Mouse (Mus musculus) MEL (cell line): Measurements from ENCODE around the gene Gm45716. TPM values are rescaled to one million over a fixed set of nuclear protein-coding genes. Genes with fewer than 3 reads are reported as not detected.

Experiments used
- DNase-seq: peaks from one replicate; pipeline ENCODE4 v3.0.0; 2011; ENCODE audit warnings: low read depth, low spot score
- H3K27ac ChIP-seq: 2 replicates; pipeline ENCODE4 v1.5.1; 2012; ENCODE audit warnings: low read depth, mild to moderate bottlenecking, control low read depth, low read length, moderate library complexity; ENCODE audit not compliant: control insufficient read depth
- H3K27me3 ChIP-seq, 2 experiments: fragments of 150-350 bp in 1 of 2; sonication (generic) in 1 of 2; 2 replicates each; pipeline ENCODE4 v1.6.1; 2012; ENCODE audit warnings: low read length in 2 of 2, mild to moderate bottlenecking in 2 of 2, improper control_type of control experiment in 1 of 2, moderate library complexity in 1 of 2; ENCODE audit not compliant: insufficient read depth in 2 of 2, control insufficient read depth in 1 of 2
- H3K36me3 ChIP-seq, 2 experiments: 2 replicates each; pipeline ENCODE4 v1.6.1; 2012 to 2014; ENCODE audit warnings: low read length in 2 of 2, improper control_type of control experiment in 1 of 2, inconsistent platforms in 1 of 2, mild to moderate bottlenecking in 1 of 2; ENCODE audit not compliant: insufficient read depth in 2 of 2, control insufficient read depth in 1 of 2
- H3K4me1 ChIP-seq, 2 experiments: fragments of 150-350 bp in 1 of 2; sonication (generic) in 1 of 2; 2 replicates each; pipeline ENCODE4 v1.6.1; 2012; ENCODE audit warnings: low read length in 2 of 2, improper control_type of control experiment in 1 of 2, mild to moderate bottlenecking in 1 of 2; ENCODE audit not compliant: insufficient read depth in 2 of 2, control insufficient read depth in 1 of 2
- H3K4me3 ChIP-seq, 2 experiments: fragments of 150-350 bp in 1 of 2; sonication (generic) in 1 of 2; 2 replicates each; pipeline ENCODE4 v1.5.1; 2012; ENCODE audit warnings: low read depth in 2 of 2, low read length in 2 of 2, mild to moderate bottlenecking in 2 of 2, moderate library complexity in 2 of 2, control low read depth in 1 of 2, improper control_type of control experiment in 1 of 2; ENCODE audit not compliant: control insufficient read depth in 1 of 2, insufficient read depth in 1 of 2
- H3K79me2 ChIP-seq: 2 replicates; pipeline ENCODE4 v1.6.1; 2012; ENCODE audit warnings: mild to moderate bottlenecking, low read length, moderate library complexity; ENCODE audit not compliant: control insufficient read depth, poor library complexity, insufficient read depth
- H3K9ac ChIP-seq: 2 replicates; pipeline ENCODE4 v1.6.1; 2012; ENCODE audit warnings: low read depth, mild to moderate bottlenecking, control low read depth, low read length, moderate library complexity; ENCODE audit not compliant: control insufficient read depth, poor library complexity, severe bottlenecking
- H3K9me3 ChIP-seq: fragments of 150-350 bp; sonication (generic); replicated peaks from 2 replicates; pipeline ENCODE4 v1.6.1; 2012; ENCODE audit warnings: mild to moderate bottlenecking, low read length, improper control_type of control experiment, moderate library complexity; ENCODE audit not compliant: insufficient read depth
- BHLHE40 ChIP-seq: IDR thresholded peaks from 2 replicates; pipeline ENCODE4 v1.6.1; 2012; ENCODE audit warnings: low read depth, mild to moderate bottlenecking, inconsistent platforms, low read length, improper control_type of control experiment, borderline replicate concordance
- CHD2 ChIP-seq: IDR thresholded peaks from 2 replicates; pipeline ENCODE4 v1.6.1; 2011; ENCODE audit warnings: low read length, improper control_type of control experiment
- E2F4 ChIP-seq: IDR thresholded peaks from 2 replicates; pipeline ENCODE4 v1.6.1; 2011; ENCODE audit warnings: low read depth, low read length, improper control_type of control experiment, borderline replicate concordance
- ELF1 ChIP-seq: IDR thresholded peaks from 2 replicates; pipeline ENCODE4 v1.6.1; 2014; ENCODE audit warnings: low read depth, mild to moderate bottlenecking, inconsistent platforms, low read length, improper control_type of control experiment, moderate library complexity
- EP300 ChIP-seq, 2 experiments: IDR thresholded peaks; 2 replicates each; pipeline ENCODE4 v1.6.1; 2011; ENCODE audit warnings: improper control_type of control experiment in 2 of 2, low read length in 2 of 2, low read depth in 1 of 2, mild to moderate bottlenecking in 1 of 2
- ETS1 ChIP-seq: IDR thresholded peaks from 2 replicates; pipeline ENCODE4 v1.6.1; 2012; ENCODE audit warnings: low read depth, mild to moderate bottlenecking, inconsistent platforms, low read length, improper control_type of control experiment, moderate library complexity
- GABPA ChIP-seq: IDR thresholded peaks from 2 replicates; pipeline ENCODE4 v1.6.1; 2012; ENCODE audit warnings: low read depth, mild to moderate bottlenecking, inconsistent platforms, low read length, improper control_type of control experiment, moderate library complexity
- GATA1 ChIP-seq: IDR thresholded peaks from 2 replicates; pipeline ENCODE4 v1.6.1; 2011; ENCODE audit warnings: low read depth, low read length, improper control_type of control experiment
- HCFC1 ChIP-seq: IDR thresholded peaks from 2 replicates; pipeline ENCODE4 v1.6.1; 2012; ENCODE audit warnings: low read depth, mild to moderate bottlenecking, inconsistent platforms, low read length, improper control_type of control experiment, moderate library complexity
- KAT2A ChIP-seq: conservative IDR thresholded peaks from 2 replicates; pipeline ENCODE4 v1.6.1; 2012; ENCODE audit warnings: low read depth, low read length, improper control_type of control experiment, inconsistent platforms
- MAFK ChIP-seq: IDR thresholded peaks from 2 replicates; pipeline ENCODE4 v1.6.1; 2011; ENCODE audit warnings: low read depth, mild to moderate bottlenecking, low read length, improper control_type of control experiment, borderline replicate concordance
- MAZ ChIP-seq: IDR thresholded peaks from 2 replicates; pipeline ENCODE4 v1.6.1; 2012; ENCODE audit warnings: low read depth, mild to moderate bottlenecking, inconsistent platforms, low read length, improper control_type of control experiment
- MEF2A ChIP-seq: IDR thresholded peaks from 2 replicates; pipeline ENCODE4 v1.6.1; 2014; ENCODE audit warnings: low read depth, mild to moderate bottlenecking, inconsistent platforms, low read length, improper control_type of control experiment; ENCODE audit not compliant: poor library complexity, insufficient replicate concordance, severe bottlenecking; ENCODE audit errors: extremely low read depth
- MYB ChIP-seq: IDR thresholded peaks from 2 replicates; pipeline ENCODE4 v1.6.1; 2011; ENCODE audit warnings: mild to moderate bottlenecking, low read depth, low read length, improper control_type of control experiment
- NRF1 ChIP-seq: IDR thresholded peaks from 2 replicates; pipeline ENCODE4 v1.6.1; 2014; ENCODE audit warnings: low read depth, mild to moderate bottlenecking, inconsistent platforms, low read length, improper control_type of control experiment, moderate library complexity; ENCODE audit not compliant: poor library complexity, insufficient read depth, severe bottlenecking
- RCOR1 ChIP-seq: IDR thresholded peaks from 2 replicates; pipeline ENCODE4 v1.6.1; 2012; ENCODE audit warnings: low read depth, mild to moderate bottlenecking, inconsistent platforms, low read length, improper control_type of control experiment
- SIN3A ChIP-seq: IDR thresholded peaks from 2 replicates; pipeline ENCODE4 v1.6.1; 2012; ENCODE audit warnings: low read length, improper control_type of control experiment, inconsistent platforms
- SMC3 ChIP-seq: IDR thresholded peaks from 2 replicates; pipeline ENCODE4 v1.6.1; 2011; ENCODE audit warnings: low read depth, low read length, improper control_type of control experiment
- TBP ChIP-seq: IDR thresholded peaks from 2 replicates; pipeline ENCODE4 v1.8.0; 2011; ENCODE audit warnings: low read depth, low read length, improper control_type of control experiment
- TCF12 ChIP-seq: IDR thresholded peaks from 2 replicates; pipeline ENCODE4 v1.6.1; 2014; ENCODE audit warnings: low read depth, mild to moderate bottlenecking, inconsistent platforms, low read length, improper control_type of control experiment, moderate library complexity
- USF2 ChIP-seq, 2 experiments: IDR thresholded peaks; 2 replicates each; pipeline ENCODE4 v1.6.1; 2011 to 2012; ENCODE audit warnings: improper control_type of control experiment in 2 of 2, low read length in 2 of 2, borderline replicate concordance in 1 of 2, inconsistent platforms in 1 of 2, low read depth in 1 of 2, mild to moderate bottlenecking in 1 of 2; ENCODE audit not compliant: insufficient read depth in 1 of 2
- ZKSCAN1 ChIP-seq: IDR thresholded peaks from 2 replicates; pipeline ENCODE4 v1.6.1; 2012; ENCODE audit warnings: low read depth, mild to moderate bottlenecking, inconsistent platforms, low read length, improper control_type of control experiment, moderate library complexity
- polyA plus RNA-seq, 2 experiments: library from polyadenylated mRNA; stranded (reverse) in 1 of 2; unstranded in 1 of 2; fragments of >175 nt in 1 of 2; fragments of >200 nt in 1 of 2; gene quantifications; 2 replicates each; pipeline versions ENCODE4 v1.2.1 to v1.2.4; 2012; ENCODE audit warnings: low replicate concordance in 2 of 2, low read depth in 1 of 2; ENCODE audit not compliant: insufficient read length in 2 of 2, insufficient read depth in 1 of 2, missing spikeins in 1 of 2
- total RNA-seq: library from RNA; depleted of rRNA; stranded (reverse); fragments of 300-350 nt; gene quantifications from 2 replicates; pipeline ENCODE4 v1.2.3, GENCODE M21; 2012

Gm45716 gene
- total and polyA plus RNA-seq, 3 experiments = 2.9 to 4.1 TPM; not detected in 1

DNA sequence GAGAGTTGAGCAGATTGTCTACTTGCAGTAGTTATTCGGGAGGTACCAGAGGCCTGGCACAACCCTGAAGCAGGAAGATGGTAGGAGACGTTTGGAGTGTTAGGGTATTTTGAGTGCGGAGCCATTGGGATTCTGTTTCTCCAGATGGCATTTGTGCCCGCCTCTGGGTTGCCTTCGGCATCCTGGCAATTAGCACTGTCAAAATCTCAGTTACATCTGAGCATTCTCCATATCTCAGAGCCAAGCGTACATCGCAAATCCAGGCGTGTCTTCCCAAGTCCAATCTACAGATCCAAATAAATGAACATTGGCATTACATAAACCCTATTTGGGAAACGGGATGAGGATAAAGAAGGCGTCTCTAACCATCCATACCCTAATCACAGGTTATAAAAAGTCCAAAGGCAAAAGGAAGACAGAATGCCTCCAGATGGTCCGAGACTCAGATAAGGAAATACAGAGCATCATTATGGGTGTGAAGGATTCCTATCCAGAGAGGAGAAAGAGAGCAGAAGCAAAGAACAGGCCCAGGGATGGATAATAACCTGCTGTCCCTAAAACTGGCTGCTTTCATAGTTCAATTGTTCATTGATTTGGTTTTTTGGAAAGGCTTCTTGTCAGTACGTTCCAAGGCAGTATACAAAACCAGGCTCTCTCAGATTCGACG lies 11.7 kb upstream of the Gm45716 start:
- no peak for DNase-seq
- H3K9ac ChIP-seq = no peak overlapping the region
- H3K79me2 ChIP-seq = no peaks in the 10 kb centered on the region
- H3K4me1 ChIP-seq = no peaks in the 10 kb centered on the region
- no peaks in the 10 kb centered on the region for H3K36me3 ChIP-seq
- H3K27me3 ChIP-seq = peaks cover 10 to 12% of the 10 kb centered on the region in 2 experiments
- no peaks in the 10 kb centered on the region for H3K9me3 ChIP-seq
- no peak overlapping the region for H3K4me3 ChIP-seq
- no peak for TF ChIP-seq MYB
- no peak for TF ChIP-seq GATA1
- TF ChIP-seq BHLHE40 = no peak
- TF ChIP-seq CHD2 = no peak
- no peak for TF ChIP-seq ETS1
- TF ChIP-seq TBP = no peak
- TF ChIP-seq SIN3A = no peak
- TF ChIP-seq MAFK = no peak
- no peak for TF ChIP-seq GABPA
- TF ChIP-seq USF2 (IDR thresholded peaks at IDR 0.05; ENCODE audit: borderline replicate concordance in 1 of 2, insufficient read depth in 1 of 2, low read depth in 1 of 2, low read length in 2 of 2) = no peak
- no peak for TF ChIP-seq MAZ
- TF ChIP-seq ELF1 = no peak
- no peak for TF ChIP-seq TCF12
- no peak for TF ChIP-seq EP300 (IDR thresholded peaks at IDR 0.05; ENCODE audit: low read depth in 1 of 2, low read length in 2 of 2)
- no peak for TF ChIP-seq HCFC1
- TF ChIP-seq ZKSCAN1 = no peak
- no peak for TF ChIP-seq RCOR1
- H3K27ac ChIP-seq = no peak overlapping the region

DNA sequence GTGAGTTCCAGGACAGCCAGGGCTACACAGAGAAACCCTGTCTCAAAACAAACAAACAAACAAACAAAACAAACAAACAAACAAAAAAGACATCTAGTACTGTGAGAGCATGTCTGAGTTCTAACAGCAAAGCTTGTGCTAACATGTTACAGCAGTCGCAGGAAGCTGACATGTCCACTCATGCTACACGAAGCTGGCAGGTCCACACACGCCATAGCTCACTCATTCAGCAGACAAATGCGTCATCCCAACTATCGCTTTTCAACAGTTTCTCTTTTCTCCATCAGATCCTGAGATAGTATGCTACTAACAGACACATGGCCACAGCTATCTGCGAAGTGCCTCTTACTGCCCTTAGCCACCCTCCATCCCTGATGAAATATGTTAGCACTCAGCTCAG lies 10.1 kb upstream of the Gm45716 start:
- H3K4me1 ChIP-seq = no peaks in the 10 kb centered on the region
- no peaks in the 10 kb centered on the region for H3K36me3 ChIP-seq
- DNase-seq = no peak
- H3K4me3 ChIP-seq = no peak overlapping the region
- no peak overlapping the region for H3K9ac ChIP-seq
- H3K79me2 ChIP-seq = no peaks in the 10 kb centered on the region
- H3K9me3 ChIP-seq = no peaks in the 10 kb centered on the region
- no peak for TF ChIP-seq SIN3A
- no peak for TF ChIP-seq SMC3
- no peak for TF ChIP-seq TBP
- TF ChIP-seq MEF2A = no peak
- TF ChIP-seq RCOR1 = no peak
- no peak for TF ChIP-seq KAT2A
- no peak for TF ChIP-seq E2F4
- no peak for TF ChIP-seq NRF1
- no peak for TF ChIP-seq MAZ
- no peak for TF ChIP-seq ELF1
- peaks cover 10 to 12% of the 10 kb centered on the region in 2 experiments for H3K27me3 ChIP-seq
- H3K27ac ChIP-seq = no peak overlapping the region
